Mouse (Mus musculus): ENCODE measurements around the gene Derl2. TPM values are rescaled to one million over a fixed set of nuclear protein-coding genes. Genes with fewer than 3 reads are reported as not detected.

Gene Derl2
- total and polyA plus RNA-seq, 2 experiments from 2014 or later = 32.3 to 37.3 TPM

GRCm38 (mm10) chr11:71017051-71017450, 2.6 kb downstream of the Derl2 start:
- 80% methylated on average over 1 of the region's 1 CpGs for WGBS
- Histone ChIP-seq H3K4me2 (ENCODE audit: low read depth, low read length) (no peak overlapping the region), H3K4me3 (ENCODE audit: low read depth, low read length) (no peak overlapping the region), H3K9me3 (replicated peaks; ENCODE audit: control insufficient read depth, low read length) (no peaks in the 10 kb centered on the region), H3K4me1 (ENCODE audit: control insufficient read depth, insufficient read depth) (peaks cover 17% of the 10 kb centered on the region), H3K36me3 (replicated peaks; ENCODE audit: control insufficient read depth, insufficient read depth, low read length) (peaks cover 16% of the 10 kb centered on the region), H3K27me3 (ENCODE audit: control insufficient read depth, insufficient read depth, low read length) (no peaks in the 10 kb centered on the region), H3K27ac (ENCODE audit: low read depth) (no peak overlapping the region), H3K9ac (replicated peaks; ENCODE audit: low read depth, low read length) (no peak overlapping the region)
- TF ChIP-seq CTCF (IDR thresholded peaks at IDR 0.05; ENCODE audit: low read depth) (no peak), EP300 (IDR thresholded peaks at IDR 0.05; ENCODE audit: low read depth) (no peak)
- ATAC-seq (ENCODE audit: insufficient read depth, low read depth) (no peak), DNase-seq (ENCODE audit: low spot score) (no peak)

- DNase-seq (ENCODE audit: low spot score) (no peak), ATAC-seq (ENCODE audit: insufficient read depth, low read depth) (no peak)
- Histone ChIP-seq H3K4me3 (ENCODE audit: low read depth, low read length) (no peak overlapping the region), H3K9ac (replicated peaks; ENCODE audit: low read depth, low read length) (no peak overlapping the region), H3K9me3 (replicated peaks; ENCODE audit: control insufficient read depth, low read length) (no peaks in the 10 kb centered on the region), H3K36me3 (replicated peaks; ENCODE audit: control insufficient read depth, insufficient read depth, low read length) (peaks cover 47% of the 10 kb centered on the region), H3K27me3 (ENCODE audit: control insufficient read depth, insufficient read depth, low read length) (no peaks in the 10 kb centered on the region), H3K4me2 (ENCODE audit: low read depth, low read length) (no peak overlapping the region), H3K4me1 (ENCODE audit: control insufficient read depth, insufficient read depth) (peaks cover 1% of the 10 kb centered on the region; the same call in 1 of the 2 replicates), H3K27ac (ENCODE audit: low read depth) (no peak overlapping the region)
- whole genome bisulfite sequencing = 73% methylated on average over 7 of the region's 7 CpGs
- TF ChIP-seq CTCF (IDR thresholded peaks at IDR 0.05; ENCODE audit: low read depth) = no peak
These were observed 6.9 kb downstream of the Derl2 start for GRCm38 (mm10) chr11:71012743-71013142.

GRCm38 (mm10) chr11:71008321-71008720, 11.3 kb downstream of the Derl2 start:
- ATAC-seq (ENCODE audit: insufficient read depth, low read depth) (no peak), DNase-seq (ENCODE audit: low spot score) (peak; percentile 22)
- no peaks in the 10 kb centered on the region for H3K27me3 ChIP-seq (ENCODE audit: control insufficient read depth, insufficient read depth, low read length)
- no peak overlapping the region for H3K9ac ChIP-seq (replicated peaks; ENCODE audit: low read depth, low read length)
- H3K4me1 ChIP-seq (ENCODE audit: control insufficient read depth, insufficient read depth) = peaks cover 6% of the 10 kb centered on the region
- TF ChIP-seq CTCF (IDR thresholded peaks at IDR 0.05; ENCODE audit: low read depth) = no peak
- no peak for TF ChIP-seq EP300 (IDR thresholded peaks at IDR 0.05; ENCODE audit: low read depth)
- H3K27ac ChIP-seq (ENCODE audit: low read depth) = peak overlapping the region; percentile 8; the same call in 1 of the 2 replicates
- 77% methylated on average over 3 of the region's 3 CpGs for WGBS
- H3K36me3 ChIP-seq (replicated peaks; ENCODE audit: control insufficient read depth, insufficient read depth, low read length) = peaks cover 40% of the 10 kb centered on the region
- H3K4me2 ChIP-seq (ENCODE audit: low read depth, low read length) = no peak overlapping the region
- H3K9me3 ChIP-seq (replicated peaks; ENCODE audit: control insufficient read depth, low read length) = no peaks in the 10 kb centered on the region
- no peak overlapping the region for H3K4me3 ChIP-seq (ENCODE audit: low read depth, low read length)

GRCm38 (mm10) chr11:71007831-71008230, 11.8 kb downstream of the Derl2 start:
- H3K4me1 ChIP-seq (ENCODE audit: control insufficient read depth, insufficient read depth) = peaks cover 11% of the 10 kb centered on the region
- H3K9me3 ChIP-seq (replicated peaks; ENCODE audit: control insufficient read depth, low read length) = no peaks in the 10 kb centered on the region
- no peak for ATAC-seq (ENCODE audit: insufficient read depth, low read depth)
- H3K36me3 ChIP-seq (replicated peaks; ENCODE audit: control insufficient read depth, insufficient read depth, low read length) = peaks cover 39% of the 10 kb centered on the region
- no peaks in the 10 kb centered on the region for H3K27me3 ChIP-seq (ENCODE audit: control insufficient read depth, insufficient read depth, low read length)
- TF ChIP-seq EP300 (IDR thresholded peaks at IDR 0.05; ENCODE audit: low read depth) (no peak), CTCF (IDR thresholded peaks at IDR 0.05; ENCODE audit: low read depth) (no peak)
- H3K4me3 ChIP-seq (ENCODE audit: low read depth, low read length) = no peak overlapping the region
- peak overlapping the region; percentile 8; the same call in 1 of the 2 replicates for H3K27ac ChIP-seq (ENCODE audit: low read depth)
- no peak overlapping the region for H3K9ac ChIP-seq (replicated peaks; ENCODE audit: low read depth, low read length)
- peak; percentile 26 for DNase-seq (ENCODE audit: low spot score)
- H3K4me2 ChIP-seq (ENCODE audit: low read depth, low read length) = no peak overlapping the region
- WGBS = 74% methylated on average over 7 of the region's 7 CpGs

- Histone ChIP-seq H3K27ac (ENCODE audit: low read depth) (no peak overlapping the region), H3K4me2 (ENCODE audit: low read depth, low read length) (no peak overlapping the region), H3K9ac (replicated peaks; ENCODE audit: low read depth, low read length) (no peak overlapping the region), H3K36me3 (replicated peaks; ENCODE audit: control insufficient read depth, insufficient read depth, low read length) (peaks cover 31% of the 10 kb centered on the region), H3K9me3 (replicated peaks; ENCODE audit: control insufficient read depth, low read length) (no peaks in the 10 kb centered on the region), H3K4me3 (ENCODE audit: low read depth, low read length) (no peak overlapping the region), H3K4me1 (ENCODE audit: control insufficient read depth, insufficient read depth) (peaks cover 14% of the 10 kb centered on the region), H3K27me3 (ENCODE audit: control insufficient read depth, insufficient read depth, low read length) (no peaks in the 10 kb centered on the region)
- no peak for ATAC-seq (ENCODE audit: insufficient read depth, low read depth)
- 88% methylated on average over 6 of the region's 6 CpGs for WGBS
- no peak for DNase-seq (ENCODE audit: low spot score)
- TF ChIP-seq CTCF (IDR thresholded peaks at IDR 0.05; ENCODE audit: low read depth) (no peak), EP300 (IDR thresholded peaks at IDR 0.05; ENCODE audit: low read depth) (no peak)
These were observed 12.6 kb downstream of the Derl2 start for GRCm38 (mm10) chr11:71007026-71007425.

- 59% methylated on average over 5 of the region's 5 CpGs for WGBS
- no peak for TF ChIP-seq CTCF (IDR thresholded peaks at IDR 0.05; ENCODE audit: low read depth)
- no peak for TF ChIP-seq EP300 (IDR thresholded peaks at IDR 0.05; ENCODE audit: low read depth)
- Histone ChIP-seq H3K27me3 (ENCODE audit: control insufficient read depth, insufficient read depth, low read length) (no peaks in the 10 kb centered on the region), H3K9me3 (replicated peaks; ENCODE audit: control insufficient read depth, low read length) (no peaks in the 10 kb centered on the region), H3K4me2 (ENCODE audit: low read depth, low read length) (peak overlapping the region; percentile 98), H3K9ac (replicated peaks; ENCODE audit: low read depth, low read length) (0 out of 2 replicates have a peak overlapping the region, but pooled peaks have one; percentile 16), H3K36me3 (replicated peaks; ENCODE audit: control insufficient read depth, insufficient read depth, low read length) (peaks cover 16% of the 10 kb centered on the region), H3K4me3 (ENCODE audit: low read depth, low read length) (peak overlapping the region; percentile 98), H3K4me1 (ENCODE audit: control insufficient read depth, insufficient read depth) (peaks cover 14% of the 10 kb centered on the region), H3K27ac (ENCODE audit: low read depth) (0 out of 2 replicates have a peak overlapping the region, but pooled peaks have one; percentile 19)
- DNase-seq (ENCODE audit: low spot score) (no peak), ATAC-seq (ENCODE audit: insufficient read depth, low read depth) (no peak)
These were observed 14.6 kb downstream of the Derl2 start for GRCm38 (mm10) chr11:71005046-71005445.

Data from heart, postnatal 0 days (tissue).